Mouse (Mus musculus): ENCODE data around the gene Pax3. TPM values are rescaled to one million over a fixed set of nuclear protein-coding genes. Genes with fewer than 3 reads are reported as not detected.
A peak's percentile ranks its signal among the peaks of the same experiment; 100 is the strongest.

Gene Pax3
- polyA plus RNA-seq, 1 experiment from 2014 or later = 23.6 TPM

DNA sequence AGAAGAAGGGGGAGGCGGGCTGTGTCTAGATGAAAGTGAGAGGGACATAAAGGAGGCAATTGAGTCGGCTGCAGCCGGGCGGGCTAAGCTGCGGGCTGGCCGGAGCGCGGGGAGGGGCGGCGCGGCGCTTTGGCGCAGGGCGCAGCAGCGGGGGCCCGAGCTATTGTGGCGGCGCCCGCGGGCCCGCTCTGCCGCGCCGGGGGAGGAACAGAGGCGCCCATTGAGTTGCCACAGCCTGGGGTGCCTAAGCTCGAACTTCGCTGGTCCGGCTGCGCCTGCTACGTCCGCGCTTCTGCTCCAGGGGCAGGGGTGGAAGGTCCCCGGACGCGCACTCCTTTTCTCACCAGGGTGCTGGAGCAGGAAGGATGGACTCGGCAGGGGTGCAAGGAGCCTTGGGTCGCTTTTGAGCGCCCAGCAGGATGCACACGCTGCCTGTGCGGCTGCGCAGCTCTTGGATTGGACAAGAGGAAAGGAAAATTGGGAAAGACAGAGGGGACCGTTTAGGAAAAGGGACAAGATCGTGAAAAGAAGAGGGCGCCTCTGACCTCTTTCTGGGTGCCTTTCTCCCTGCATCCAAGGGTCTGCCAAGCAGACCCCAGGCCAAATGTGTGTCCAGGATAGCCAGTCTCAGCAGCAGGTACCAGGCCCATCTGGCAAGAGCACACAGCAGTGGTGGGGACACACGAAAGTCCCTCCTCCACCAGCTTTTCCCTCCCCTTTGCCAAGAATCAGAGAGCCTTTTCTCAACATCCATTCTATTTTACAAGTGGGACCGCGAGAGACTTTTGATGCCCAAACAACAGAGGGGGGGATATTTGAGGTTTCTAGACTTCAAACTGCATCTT lies 7.2 kb downstream of the Pax3 start:
- peak overlapping the region; percentile 91 for H3K27ac ChIP-seq (replicated peaks; ENCODE audit: low read depth, low read length)
- H3K36me3 ChIP-seq (ENCODE audit: control insufficient read depth, insufficient read depth, low read length) = no peaks in the 10 kb centered on the region
- peaks cover 9% of the 10 kb centered on the region; the same call in 1 of the 2 replicates for H3K4me1 ChIP-seq (ENCODE audit: control insufficient read depth, insufficient read depth, low read length)
- peak; percentile 80 for DNase-seq
- no peaks in the 10 kb centered on the region for H3K9me3 ChIP-seq (ENCODE audit: control insufficient read depth, low read length)
- peak overlapping the region; percentile 80 for H3K4me2 ChIP-seq (ENCODE audit: low read length)
- H3K27me3 ChIP-seq (ENCODE audit: control insufficient read depth, insufficient read depth, low read length) = peaks cover 46% of the 10 kb centered on the region
- H3K4me3 ChIP-seq (replicated peaks; ENCODE audit: low read depth, low read length) = peak overlapping the region; percentile 43
- under 1% methylated on average over 47 of the region's 47 CpGs for WGBS
- ATAC-seq (ENCODE audit: low FRiP score, low TSS enrichment) = peak; percentile 83
- peak overlapping the region; percentile 62 for H3K9ac ChIP-seq (replicated peaks; ENCODE audit: low read length)

GRCm38 (mm10) chr1:78189016-78189415 lies 7.9 kb downstream of the Pax3 start:
- H3K4me1 ChIP-seq (ENCODE audit: control insufficient read depth, insufficient read depth, low read length) = peaks cover 11% of the 10 kb centered on the region; the same call in 1 of the 2 replicates
- peak overlapping the region; percentile 62 for H3K9ac ChIP-seq (replicated peaks; ENCODE audit: low read length)
- H3K36me3 ChIP-seq (ENCODE audit: control insufficient read depth, insufficient read depth, low read length) = no peaks in the 10 kb centered on the region
- peak overlapping the region; percentile 43 for H3K4me3 ChIP-seq (replicated peaks; ENCODE audit: low read depth, low read length)
- H3K4me2 ChIP-seq (ENCODE audit: low read length) = peak overlapping the region; percentile 80
- peak; percentile 65 for DNase-seq
- no peak for ATAC-seq (ENCODE audit: low FRiP score, low TSS enrichment)
- peak overlapping the region; percentile 91 for H3K27ac ChIP-seq (replicated peaks; ENCODE audit: low read depth, low read length)
- H3K9me3 ChIP-seq (ENCODE audit: control insufficient read depth, low read length) = no peaks in the 10 kb centered on the region
- WGBS = under 1% methylated on average over 16 of the region's 16 CpGs
- peaks cover 49% of the 10 kb centered on the region for H3K27me3 ChIP-seq (ENCODE audit: control insufficient read depth, insufficient read depth, low read length)

DNA sequence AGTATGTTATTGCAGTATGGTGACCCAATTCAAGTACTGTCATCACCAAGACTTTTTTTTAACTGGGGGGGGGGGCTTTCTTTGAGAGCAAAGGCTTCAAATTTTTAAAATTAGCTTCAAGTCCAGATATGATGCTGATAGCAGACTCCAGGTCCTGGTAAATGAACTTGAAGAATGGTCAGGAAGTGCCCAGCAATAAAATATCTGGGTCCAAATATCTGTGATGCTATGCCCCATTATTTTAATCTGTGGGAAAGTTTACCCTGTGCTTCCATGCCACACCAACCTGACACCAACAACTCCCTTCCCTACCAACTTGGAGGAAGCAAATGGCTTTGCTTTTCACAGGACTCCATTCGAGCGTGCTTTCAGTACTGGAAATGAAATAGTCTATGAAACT lies 8.6 kb downstream of the Pax3 start:
- H3K36me3 ChIP-seq (ENCODE audit: control insufficient read depth, insufficient read depth, low read length) = no peaks in the 10 kb centered on the region
- H3K9ac ChIP-seq (replicated peaks; ENCODE audit: low read length) = peak overlapping the region; percentile 26; the same call in 1 of the 2 replicates
- no peak for ATAC-seq (ENCODE audit: low FRiP score, low TSS enrichment)
- peaks cover 11% of the 10 kb centered on the region; the same call in 1 of the 2 replicates for H3K4me1 ChIP-seq (ENCODE audit: control insufficient read depth, insufficient read depth, low read length)
- no peak for DNase-seq
- peak overlapping the region; percentile 43 for H3K4me3 ChIP-seq (replicated peaks; ENCODE audit: low read depth, low read length)
- 4% methylated on average over 2 of the region's 2 CpGs for WGBS
- peaks cover 48% of the 10 kb centered on the region for H3K27me3 ChIP-seq (ENCODE audit: control insufficient read depth, insufficient read depth, low read length)
- peak overlapping the region; percentile 80 for H3K4me2 ChIP-seq (ENCODE audit: low read length)
- H3K27ac ChIP-seq (replicated peaks; ENCODE audit: low read depth, low read length) = no peak overlapping the region
- no peaks in the 10 kb centered on the region for H3K9me3 ChIP-seq (ENCODE audit: control insufficient read depth, low read length)

- Histone ChIP-seq H3K27me3 (ENCODE audit: control insufficient read depth, insufficient read depth, low read length) (peaks cover 48% of the 10 kb centered on the region), H3K27ac (replicated peaks; ENCODE audit: low read depth, low read length) (no peak overlapping the region), H3K36me3 (ENCODE audit: control insufficient read depth, insufficient read depth, low read length) (no peaks in the 10 kb centered on the region), H3K4me3 (replicated peaks; ENCODE audit: low read depth, low read length) (peak overlapping the region; percentile 43), H3K9ac (replicated peaks; ENCODE audit: low read length) (peak overlapping the region; percentile 26; the same call in 1 of the 2 replicates), H3K4me1 (ENCODE audit: control insufficient read depth, insufficient read depth, low read length) (peaks cover 11% of the 10 kb centered on the region; the same call in 1 of the 2 replicates), H3K4me2 (ENCODE audit: low read length) (peak overlapping the region; percentile 80), H3K9me3 (ENCODE audit: control insufficient read depth, low read length) (no peaks in the 10 kb centered on the region)
- DNase-seq (no peak), ATAC-seq (ENCODE audit: low FRiP score, low TSS enrichment) (no peak)
- 5% methylated on average over 6 of the region's 6 CpGs for WGBS
Observed at GRCm38 (mm10) chr1:78187788-78188173, 9.2 kb downstream of the Pax3 start.

DNA sequence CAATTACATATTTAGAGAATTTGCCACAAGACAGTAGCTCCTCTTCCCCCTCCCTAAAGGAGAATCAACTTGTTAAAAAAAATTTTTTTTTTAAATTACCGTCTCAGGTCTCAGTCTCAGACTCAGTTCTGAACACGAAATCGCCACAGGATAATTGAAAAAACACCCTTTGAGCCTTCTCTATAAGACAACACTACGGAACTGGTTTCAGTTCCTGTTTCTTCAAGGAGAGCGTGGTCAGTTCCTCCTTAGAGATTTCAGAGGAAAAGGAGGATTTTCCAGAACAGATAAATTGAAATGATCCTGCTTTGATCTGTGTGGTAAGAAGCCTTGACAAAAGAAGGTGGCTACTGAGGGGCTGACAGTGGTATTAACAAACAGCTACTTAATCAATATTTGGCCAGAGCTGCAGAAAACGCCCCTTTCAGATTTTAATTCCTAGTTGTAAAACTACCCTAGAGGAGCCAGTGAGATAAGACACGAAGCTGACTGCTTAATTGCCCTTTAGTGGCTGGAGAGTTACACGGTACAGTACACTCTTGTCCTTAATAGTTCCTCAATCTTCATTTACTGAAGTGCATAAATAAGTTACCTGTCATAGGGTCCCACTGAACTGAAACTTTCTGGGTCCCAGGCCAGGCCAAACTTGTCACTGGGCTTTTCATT lies 9.7 kb downstream of the Pax3 start:
- DNase-seq = peak; percentile 37
- 8% methylated on average over 8 of the region's 8 CpGs for WGBS
- Histone ChIP-seq H3K27me3 (ENCODE audit: control insufficient read depth, insufficient read depth, low read length) (peaks cover 53% of the 10 kb centered on the region), H3K36me3 (ENCODE audit: control insufficient read depth, insufficient read depth, low read length) (no peaks in the 10 kb centered on the region), H3K4me2 (ENCODE audit: low read length) (peak overlapping the region; percentile 80), H3K9me3 (ENCODE audit: control insufficient read depth, low read length) (no peaks in the 10 kb centered on the region), H3K4me3 (replicated peaks; ENCODE audit: low read depth, low read length) (peak overlapping the region; percentile 43; the same call in 1 of the 2 replicates), H3K27ac (replicated peaks; ENCODE audit: low read depth, low read length) (no peak overlapping the region), H3K4me1 (ENCODE audit: control insufficient read depth, insufficient read depth, low read length) (peaks cover 11% of the 10 kb centered on the region; the same call in 1 of the 2 replicates), H3K9ac (replicated peaks; ENCODE audit: low read length) (no peak overlapping the region)
- no peak for ATAC-seq (ENCODE audit: low FRiP score, low TSS enrichment)

- ATAC-seq (ENCODE audit: low FRiP score, low TSS enrichment) (no peak), DNase-seq (no peak)
- Histone ChIP-seq H3K36me3 (ENCODE audit: control insufficient read depth, insufficient read depth, low read length) (no peaks in the 10 kb centered on the region), H3K4me2 (ENCODE audit: low read length) (no peak overlapping the region), H3K4me3 (replicated peaks; ENCODE audit: low read depth, low read length) (no peak overlapping the region), H3K27ac (replicated peaks; ENCODE audit: low read depth, low read length) (no peak overlapping the region), H3K9ac (replicated peaks; ENCODE audit: low read length) (no peak overlapping the region), H3K27me3 (ENCODE audit: control insufficient read depth, insufficient read depth, low read length) (peaks cover 28% of the 10 kb centered on the region), H3K4me1 (ENCODE audit: control insufficient read depth, insufficient read depth, low read length) (peaks cover 5% of the 10 kb centered on the region; the same call in 1 of the 2 replicates), H3K9me3 (ENCODE audit: control insufficient read depth, low read length) (no peaks in the 10 kb centered on the region)
- 34% methylated on average over 5 of the region's 5 CpGs for WGBS
Observed at GRCm38 (mm10) chr1:78182954-78183353, 14.0 kb downstream of the Pax3 start.

- no peak overlapping the region for H3K27ac ChIP-seq (replicated peaks; ENCODE audit: low read depth, low read length)
- H3K4me2 ChIP-seq (ENCODE audit: low read length) = peak overlapping the region; percentile 21
- WGBS = 8% methylated on average over 9 of the region's 9 CpGs
- no peak overlapping the region for H3K4me3 ChIP-seq (replicated peaks; ENCODE audit: low read depth, low read length)
- H3K36me3 ChIP-seq (ENCODE audit: control insufficient read depth, insufficient read depth, low read length) = no peaks in the 10 kb centered on the region
- H3K9ac ChIP-seq (replicated peaks; ENCODE audit: low read length) = no peak overlapping the region
- ATAC-seq (ENCODE audit: low FRiP score, low TSS enrichment) = no peak
- no peaks in the 10 kb centered on the region for H3K9me3 ChIP-seq (ENCODE audit: control insufficient read depth, low read length)
- DNase-seq = peak; percentile 46
- peaks cover 31% of the 10 kb centered on the region for H3K27me3 ChIP-seq (ENCODE audit: control insufficient read depth, insufficient read depth, low read length)
- H3K4me1 ChIP-seq (ENCODE audit: control insufficient read depth, insufficient read depth, low read length) = peaks cover 5% of the 10 kb centered on the region; the same call in 1 of the 2 replicates
Observed at GRCm38 (mm10) chr1:78181882-78182281, 15.1 kb downstream of the Pax3 start.

GRCm38 (mm10) chr1:78172334-78172733 lies 24.6 kb downstream of the Pax3 start:
- no peak overlapping the region for H3K9ac ChIP-seq (replicated peaks; ENCODE audit: low read length)
- H3K4me1 ChIP-seq (ENCODE audit: control insufficient read depth, insufficient read depth, low read length) = peaks cover 15% of the 10 kb centered on the region
- H3K27me3 ChIP-seq (ENCODE audit: control insufficient read depth, insufficient read depth, low read length) = peaks cover 46% of the 10 kb centered on the region
- no peaks in the 10 kb centered on the region for H3K36me3 ChIP-seq (ENCODE audit: control insufficient read depth, insufficient read depth, low read length)
- H3K4me3 ChIP-seq (replicated peaks; ENCODE audit: low read depth, low read length) = no peak overlapping the region
- no peak for ATAC-seq (ENCODE audit: low FRiP score, low TSS enrichment)
- 8% methylated on average over 6 of the region's 6 CpGs for WGBS
- peak overlapping the region; percentile 37 for H3K4me2 ChIP-seq (ENCODE audit: low read length)
- no peak for DNase-seq
- peak overlapping the region; percentile 46; the same call in 1 of the 2 replicates for H3K27ac ChIP-seq (replicated peaks; ENCODE audit: low read depth, low read length)
- H3K9me3 ChIP-seq (ENCODE audit: control insufficient read depth, low read length) = no peaks in the 10 kb centered on the region
